Mouse (Mus musculus) layer of hippocampus, postnatal 25 days (tissue): ENCODE data around the gene Olfr1263. TPM values are rescaled to one million over a fixed set of nuclear protein-coding genes. Genes with fewer than 3 reads are reported as not detected.

Experiments used
- DNase-seq, 2 experiments: peaks; one replicate each; pipeline ENCODE4 v3.0.0; 2022; ENCODE audit warnings: mixed read lengths in 2 of 2, low spot score in 1 of 2; ENCODE audit errors: extremely low spot score in 1 of 2
- total RNA-seq, 2 experiments: library from RNA; stranded (reverse); gene quantifications; 2 replicates each; pipeline ENCODE4 v1.2.3; 2021

Gene Olfr1263
- not detected for total RNA-seq

DNA sequence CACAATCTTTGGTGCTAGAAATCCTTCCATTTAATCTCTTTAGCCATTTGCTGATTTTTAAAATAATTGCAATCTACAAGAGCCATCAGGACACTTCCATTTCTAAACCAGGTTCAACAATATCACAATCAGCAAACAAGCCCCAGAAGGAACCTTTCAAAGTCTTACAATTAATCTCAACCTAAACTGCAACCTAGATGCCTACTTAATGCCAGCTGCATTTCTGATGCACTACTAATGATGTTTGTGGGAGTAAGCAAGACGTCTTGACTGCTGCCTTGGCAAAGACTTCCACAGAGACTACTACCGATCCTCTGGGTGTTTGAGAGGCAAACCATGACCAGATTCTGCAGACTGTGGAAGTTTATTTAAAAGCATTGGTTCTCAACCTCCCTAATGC is at the start of gene Olfr1263:
TSS of gene Olfr1263 (plus strand) at position 301 of the 400 bp plus-strand sequence.
- DNase-seq: no peak

DNA sequence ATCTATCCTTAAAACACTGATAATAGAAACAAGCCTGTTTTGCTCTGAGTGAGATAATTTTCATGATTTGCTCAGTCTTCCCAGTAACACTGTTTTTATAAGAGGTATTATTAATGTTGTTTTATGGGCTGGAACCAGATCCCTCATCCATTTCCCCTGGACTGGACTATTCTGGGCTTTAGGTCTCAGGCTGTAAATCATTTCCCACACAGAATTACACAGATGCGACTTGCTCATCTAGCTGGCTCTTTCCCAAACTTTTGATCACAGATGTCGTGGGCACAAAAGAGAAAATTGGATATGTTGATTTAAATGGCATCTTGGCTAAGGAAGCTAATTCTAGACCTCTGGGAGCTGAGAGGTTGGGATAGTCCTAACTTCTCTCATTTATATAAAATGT is 37.7 kb upstream of the Olfr1263 start, which contains the start of gene Olfr1260:
TSS of gene Olfr1260 (plus strand) at position 157 of the 400 bp plus-strand sequence.
- no peak for DNase-seq

DNA sequence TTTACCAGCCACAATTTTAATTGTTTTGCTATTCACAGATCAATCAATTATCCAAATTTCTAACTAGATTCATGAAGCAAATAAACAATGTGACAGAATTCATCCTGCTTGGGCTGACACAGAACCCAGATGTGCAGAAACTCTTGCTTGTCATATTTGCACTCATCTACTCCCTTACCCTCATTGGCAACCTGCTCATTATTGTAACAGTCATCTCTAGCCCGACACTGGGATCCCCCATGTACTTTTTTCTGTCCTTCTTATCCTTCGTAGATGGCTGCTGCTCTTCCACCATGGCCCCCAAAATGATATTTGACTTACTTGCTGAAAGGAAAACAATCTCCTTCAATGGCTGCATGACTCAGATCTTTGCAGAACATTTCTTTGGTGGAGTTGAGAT is 34.2 kb upstream of the Olfr1263 start:
- no peak for DNase-seq

DNA sequence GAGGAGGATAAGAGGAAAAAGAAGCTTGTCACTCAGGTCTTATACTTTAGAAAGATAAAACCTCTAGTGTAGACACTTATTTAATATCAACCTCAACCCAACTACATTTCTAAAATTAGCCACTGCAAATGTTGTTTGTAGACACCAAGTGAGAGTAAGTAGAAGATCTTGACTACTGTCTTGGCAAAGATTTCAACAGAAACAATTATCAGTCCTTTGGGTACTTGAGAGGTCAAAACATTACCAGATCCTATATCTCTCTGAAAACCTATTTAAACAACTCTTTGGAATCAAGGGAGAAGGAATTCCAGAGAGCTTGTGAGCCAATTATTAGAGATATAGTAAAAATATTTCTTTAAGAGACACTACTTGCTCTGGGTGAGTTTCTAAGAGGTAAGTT is 21.0 kb upstream of the Olfr1263 start, which contains the start of gene Olfr1261:
TSS of gene Olfr1261 (plus strand) at position 301 of the 400 bp plus-strand sequence.
- DNase-seq: no peak

DNA sequence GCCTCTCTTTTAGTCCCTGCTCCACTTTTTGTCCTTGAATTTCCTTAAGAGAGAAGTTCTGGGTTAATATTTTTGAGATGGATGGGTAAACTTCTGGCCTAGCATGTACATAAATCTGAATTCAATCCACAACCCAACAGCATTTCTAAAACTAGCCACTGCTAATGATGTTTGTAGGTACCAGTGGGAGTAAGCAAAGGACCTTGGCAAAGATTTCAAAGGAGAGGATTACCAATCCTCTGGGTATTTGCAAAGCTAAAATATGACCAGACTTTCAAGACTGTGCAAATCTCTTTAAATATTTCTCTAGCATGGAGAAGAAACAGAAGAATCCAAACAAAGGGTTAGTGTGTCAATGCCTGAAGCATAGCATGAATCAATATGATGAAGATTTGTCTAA is 12.1 kb upstream of the Olfr1263 start, which contains the start of gene Olfr1262:
TSS of gene Olfr1262 (plus strand) at position 301 of the 400 bp plus-strand sequence.
- no peak for DNase-seq

DNA sequence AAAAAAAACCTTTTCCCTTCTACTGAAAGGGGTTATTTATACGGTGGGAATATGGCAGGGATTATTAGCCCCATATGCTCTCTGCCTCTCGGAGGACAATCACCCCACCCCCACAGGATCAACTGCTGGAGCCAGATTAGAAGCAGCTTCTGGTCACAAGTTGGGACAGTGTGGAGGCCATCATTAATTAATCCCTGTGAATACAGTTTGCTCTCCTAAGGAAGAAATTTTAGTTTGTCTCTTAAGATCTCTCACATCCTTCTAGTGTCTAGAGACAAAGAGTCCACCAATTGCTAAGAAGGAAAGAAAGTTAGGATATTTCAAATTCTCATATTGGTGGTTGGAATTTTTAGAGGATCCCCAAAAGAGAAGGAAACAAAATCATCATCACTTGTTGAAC is 13.5 kb downstream of the Olfr1263 start, which contains the start of gene Olfr1264:
TSS of gene Olfr1264 (minus strand) at position 101 of the 400 bp plus-strand sequence.
- no peak for DNase-seq

DNA sequence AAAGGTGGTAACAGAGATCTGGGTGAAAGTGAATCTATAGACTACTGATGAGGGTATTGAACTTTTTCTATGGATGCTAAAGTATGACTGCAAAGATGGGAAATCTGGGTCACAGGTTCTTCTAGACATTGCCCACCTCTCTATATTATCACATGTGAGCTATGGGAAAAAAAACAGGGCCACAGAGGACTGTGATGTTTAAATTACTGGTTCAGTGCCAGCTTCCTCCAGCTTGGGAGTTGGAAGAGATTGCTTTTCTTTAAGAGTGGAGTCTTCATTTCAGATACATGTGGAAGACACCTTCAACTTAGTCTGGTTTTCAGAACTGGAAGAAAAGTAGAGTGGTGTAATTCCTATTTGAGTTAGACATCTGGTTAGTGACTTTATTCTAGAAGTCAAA is 23.1 kb downstream of the Olfr1263 start, which contains the start of gene Olfr1265:
TSS of gene Olfr1265 (plus strand) at position 301 of the 400 bp plus-strand sequence.
- DNase-seq: no peak

DNA sequence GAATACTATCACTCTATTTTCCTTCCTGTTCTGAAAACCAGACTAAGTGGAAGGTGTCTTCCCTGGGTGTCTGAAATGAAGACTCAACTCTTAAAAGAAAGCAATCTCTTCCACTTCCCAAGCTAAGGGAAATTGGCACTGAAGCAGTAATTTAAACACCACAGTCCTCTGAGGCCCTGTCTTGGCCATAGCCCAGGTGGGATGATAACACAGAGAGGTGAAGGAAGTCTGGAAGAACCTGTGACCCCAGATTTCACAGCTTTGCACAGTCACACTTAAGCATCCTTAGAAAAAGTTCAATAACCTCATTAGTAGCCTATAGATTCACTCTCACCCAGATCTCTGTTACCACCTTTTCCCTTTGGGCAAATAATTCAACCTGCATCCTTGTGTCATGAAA is 51.6 kb downstream of the Olfr1263 start, which contains the start of gene Olfr140:
TSS of gene Olfr140 (minus strand) at position 101 of the 400 bp plus-strand sequence.
- DNase-seq: no peak

Other genes starting within 250 kb of the Olfr1263 start
- not detected for gene Olfr1254, start 218.5 kb upstream of the Olfr1263 start, total RNA-seq
- not detected for gene Olfr1255, start 200.1 kb upstream of the Olfr1263 start, total RNA-seq
- not detected for gene Olfr1256, start 170.6 kb upstream of the Olfr1263 start, total RNA-seq
- gene Olfr48, start 163.9 kb upstream of the Olfr1263 start, total RNA-seq: not detected
- gene Olfr1257, start 133.7 kb upstream of the Olfr1263 start, total RNA-seq: not detected
- not detected for gene Olfr1258, start 84.8 kb upstream of the Olfr1263 start, total RNA-seq
- not detected for gene Olfr1259, start 63.5 kb upstream of the Olfr1263 start, total RNA-seq
- not detected for gene Olfr1260, start 37.8 kb upstream of the Olfr1263 start, total RNA-seq
- not detected for gene Olfr1261, start 20.9 kb upstream of the Olfr1263 start, total RNA-seq
- gene Olfr1262, start 12.0 kb upstream of the Olfr1263 start, total RNA-seq: not detected
- not detected for gene Olfr1264, start 13.4 kb downstream of the Olfr1263 start, total RNA-seq
- gene Olfr1265, start 23.2 kb downstream of the Olfr1263 start, total RNA-seq: not detected
- gene Olfr140, start 51.5 kb downstream of the Olfr1263 start, total RNA-seq: not detected
- gene Olfr1269, start 109.3 kb downstream of the Olfr1263 start, total RNA-seq: not detected
- not detected for gene Olfr32, start 130.2 kb downstream of the Olfr1263 start, total RNA-seq
- not detected for gene Olfr1270, start 141.0 kb downstream of the Olfr1263 start, total RNA-seq
- gene Olfr1506, start 212.4 kb downstream of the Olfr1263 start, total RNA-seq: under 1 TPM in 1 of 2 experiments, not detected in 1; 0.10 TPM
- not detected for gene Olfr142, start 245.5 kb downstream of the Olfr1263 start, total RNA-seq